Mouse (Mus musculus) hematopoietic stem cell, adult 5-6 weeks (primary cell): Measurements from ENCODE around the gene Carnmt1. TPM values are rescaled to one million over a fixed set of nuclear protein-coding genes. Genes with fewer than 3 reads are reported as not detected.
A peak's percentile ranks its signal among the peaks of the same experiment; 100 is the strongest.

Source experiments
- ATAC-seq, 2 experiments: fragments of 125-278 bp in 1 of 2; replicated peaks in 1 of 2; 2 replicates each; pipeline ENCODE4 v1.8.0; 2016 to 2017; ENCODE audit warnings: inconsistent platforms in 2 of 2, mild to moderate bottlenecking in 2 of 2, moderate number of reproducible peaks in 2 of 2, low read depth in 1 of 2, moderate TSS enrichment in 1 of 2; ENCODE audit not compliant: low FRiP score in 2 of 2, poor library complexity in 2 of 2, severe bottlenecking in 2 of 2, insufficient read depth in 1 of 2, low TSS enrichment in 1 of 2
- total RNA-seq: library from RNA; stranded (forward); fragments of 172-1452, 232-1000 nt; gene quantifications from 2 replicates; pipeline ENCODE4 v1.2.3, GENCODE M21; 2017

Carnmt1 gene
- total RNA-seq, 1 experiment from 2014 or later: 32.6 TPM

DNA sequence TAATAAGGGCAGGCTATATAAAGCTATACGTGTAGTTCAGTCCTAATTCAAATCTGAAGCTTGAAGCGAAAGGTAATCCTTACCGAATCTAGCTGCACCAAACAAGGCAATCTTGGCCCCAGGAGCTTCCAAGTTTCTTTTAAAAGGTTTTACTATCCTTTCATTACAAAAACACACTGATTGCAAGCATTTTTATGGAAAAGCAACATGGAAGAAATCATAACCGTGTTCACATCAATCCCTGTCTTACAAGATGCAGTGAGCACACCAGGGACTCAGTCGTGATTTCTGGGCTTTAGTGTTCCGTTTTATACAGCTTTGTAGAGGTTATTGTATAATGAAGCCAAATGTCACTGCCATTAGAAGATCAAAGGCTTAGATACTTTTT lies 22.0 kb upstream of the Carnmt1 start:
- no peak for ATAC-seq

DNA sequence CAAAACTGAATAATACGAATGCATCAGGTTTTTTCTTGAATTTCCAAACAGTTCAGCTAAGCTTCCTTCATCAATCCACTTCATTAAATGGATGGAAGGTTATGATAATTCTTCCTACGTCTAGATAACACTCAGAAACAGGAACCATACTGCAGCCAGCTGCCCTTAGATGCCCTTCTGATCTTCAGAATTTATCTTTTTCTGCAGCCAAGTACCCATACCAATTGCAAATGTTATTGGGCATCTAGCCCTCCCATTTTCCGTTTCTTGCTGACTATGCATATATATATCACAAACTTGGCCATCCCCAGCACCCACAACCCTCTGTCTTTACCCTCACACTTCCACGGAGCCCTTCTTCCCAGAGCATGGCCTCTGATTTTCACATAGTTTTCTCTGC lies 20.6 kb upstream of the Carnmt1 start:
- no peak for ATAC-seq

DNA sequence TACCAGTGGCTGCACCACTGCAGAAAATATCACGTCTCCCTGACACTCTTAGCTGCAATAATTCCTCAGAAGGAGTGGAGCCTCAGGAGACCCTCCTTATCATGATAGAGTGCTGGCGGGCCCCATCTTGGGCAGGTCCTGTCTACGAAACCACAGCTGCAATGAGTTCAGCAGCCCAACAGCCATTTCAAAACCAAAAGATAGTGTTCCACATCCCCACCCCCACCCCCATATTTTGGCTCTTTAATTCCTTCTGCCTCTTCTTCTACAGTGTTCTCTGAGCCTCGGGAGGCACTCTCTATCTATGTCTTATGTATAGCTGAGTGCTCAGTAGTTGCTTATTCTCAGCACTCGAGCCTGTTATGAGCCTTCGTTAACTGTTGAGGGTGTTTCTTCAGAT lies 20.1 kb upstream of the Carnmt1 start:
- ATAC-seq: no peak

DNA sequence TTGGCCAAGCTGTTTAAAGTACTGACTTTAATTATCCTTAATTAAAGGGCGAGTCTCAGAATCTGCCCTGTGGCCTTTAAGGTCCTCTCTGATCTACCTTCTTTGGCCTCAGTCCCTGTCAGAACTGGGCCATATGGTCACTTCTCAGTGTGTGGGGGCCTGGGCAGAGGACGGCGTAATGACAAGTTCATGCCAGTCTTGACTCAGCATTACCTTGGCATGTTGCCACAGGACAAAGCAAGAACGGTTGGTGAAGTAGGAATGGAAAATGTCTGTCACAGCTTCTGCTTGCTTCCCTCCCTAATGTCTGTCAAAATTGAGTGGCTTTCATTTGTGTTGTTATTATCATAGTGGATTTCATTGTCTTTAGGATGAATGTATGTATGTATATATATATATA lies 18.0 kb upstream of the Carnmt1 start:
- ATAC-seq: no peak

DNA sequence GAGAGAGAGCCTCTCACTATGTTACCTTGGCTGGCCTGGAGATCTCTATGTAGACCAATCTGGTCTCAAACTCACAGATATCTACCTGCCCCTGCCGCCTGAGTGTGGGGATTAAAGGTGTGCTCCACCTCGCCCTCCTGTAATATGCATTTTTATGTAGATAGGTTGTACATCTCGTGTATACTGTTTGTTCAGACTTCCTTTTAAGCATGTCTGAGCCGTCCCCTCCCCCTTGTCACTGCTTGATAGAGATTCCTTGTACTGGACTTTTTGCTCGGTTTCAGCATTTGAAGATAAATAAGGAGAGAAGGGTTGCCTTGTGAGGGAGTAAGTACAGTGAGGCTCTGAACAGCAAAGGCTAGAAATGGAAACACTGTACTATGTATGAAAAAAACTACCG lies 17.5 kb upstream of the Carnmt1 start:
- no peak for ATAC-seq

DNA sequence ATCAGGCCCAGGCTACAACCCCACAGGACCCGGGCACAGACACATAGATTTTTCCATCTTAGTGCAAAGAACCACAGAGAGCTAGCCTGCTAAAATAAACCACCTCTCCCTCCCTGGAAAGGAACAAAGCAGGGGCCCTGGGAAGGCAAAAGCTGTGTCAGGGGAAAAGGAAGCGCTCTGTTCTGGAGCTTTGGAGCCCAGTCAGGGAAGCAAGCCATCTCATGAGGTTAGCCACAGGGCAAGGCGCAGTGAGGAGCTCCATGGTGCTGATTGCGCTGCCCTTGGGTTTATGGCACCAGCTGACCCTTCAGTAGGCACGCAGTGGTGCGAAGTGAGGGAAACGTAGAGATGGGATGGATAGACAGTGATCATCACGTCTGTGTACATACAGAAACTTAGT lies 16.2 kb upstream of the Carnmt1 start:
- ATAC-seq: no peak

DNA sequence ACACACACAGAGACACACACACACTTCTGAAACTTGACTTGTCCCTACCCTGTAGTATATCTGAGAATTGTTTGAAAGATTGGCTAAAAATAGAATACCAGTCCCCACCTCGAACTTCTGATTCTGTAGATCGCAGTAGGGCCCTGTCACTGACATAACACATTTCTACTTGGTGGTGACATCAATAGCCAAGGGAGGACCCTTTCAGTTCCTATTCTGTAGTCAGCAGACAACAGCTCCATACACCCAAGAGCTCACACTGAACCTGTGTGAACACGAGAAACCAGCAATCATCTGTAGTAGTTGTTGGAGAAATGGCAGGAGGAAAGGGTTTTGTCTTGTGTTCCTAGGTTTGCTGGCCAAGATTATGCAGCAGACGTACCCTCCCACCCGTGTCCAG lies 15.6 kb upstream of the Carnmt1 start:
- no peak for ATAC-seq

DNA sequence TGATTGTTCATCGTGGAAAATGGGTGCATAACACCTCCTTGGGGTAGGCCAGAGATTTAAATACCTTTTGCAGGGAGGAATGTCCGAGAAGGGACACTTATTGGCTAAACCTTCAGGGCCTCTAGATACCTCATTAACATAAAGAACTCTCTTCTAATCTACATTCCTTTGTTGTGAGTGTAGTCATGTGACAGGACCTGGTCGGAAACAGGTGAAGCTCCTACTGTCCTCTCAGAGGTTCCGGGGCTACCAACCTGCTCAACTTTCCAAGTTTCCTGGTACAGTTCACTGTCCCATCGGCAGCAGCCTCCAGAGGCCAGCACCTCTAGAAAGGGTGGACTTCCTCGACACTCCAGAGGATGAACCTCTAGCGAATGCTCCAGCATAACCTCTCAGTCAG lies 14.6 kb upstream of the Carnmt1 start:
- ATAC-seq: no peak

DNA sequence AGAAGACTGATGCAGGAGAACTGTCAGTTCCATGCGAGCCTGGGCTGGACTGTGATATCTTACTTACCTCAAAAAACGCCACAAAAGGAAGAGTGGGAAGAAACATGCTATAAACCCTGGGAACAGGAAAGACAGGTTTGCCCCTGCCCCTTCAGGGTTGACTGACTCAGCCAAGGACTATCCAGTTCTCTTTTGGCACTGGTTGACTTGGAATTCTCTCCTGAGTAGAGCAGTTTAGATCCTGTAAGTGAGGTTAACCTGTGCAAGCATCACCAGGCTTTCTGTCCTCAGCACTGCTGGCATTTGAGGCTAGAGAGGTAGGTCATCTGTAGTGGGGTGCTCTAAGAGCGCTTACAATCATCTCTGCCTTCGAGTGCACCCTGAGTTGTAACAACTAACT lies 12.1 kb upstream of the Carnmt1 start:
- ATAC-seq: no peak

DNA sequence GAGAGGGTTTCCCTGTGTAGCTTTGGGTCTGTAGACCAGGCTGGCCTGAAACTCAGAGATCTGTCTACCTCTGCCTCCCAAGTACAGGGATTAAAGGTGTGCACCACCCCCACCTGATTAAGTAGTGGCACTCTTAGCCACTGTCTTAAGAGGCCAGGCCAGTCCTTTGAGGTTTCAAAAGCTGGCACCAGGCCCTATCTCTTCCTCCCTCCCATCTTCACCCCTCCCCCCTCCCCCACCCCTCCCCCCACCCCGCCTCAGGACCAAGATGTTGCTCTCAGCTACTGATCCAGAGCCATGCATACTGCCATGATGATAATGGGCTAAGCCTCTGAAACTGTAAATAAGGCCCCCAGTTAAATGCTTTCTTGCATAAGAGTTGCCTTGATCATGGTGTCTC lies 11.2 kb upstream of the Carnmt1 start:
- no peak for ATAC-seq

DNA sequence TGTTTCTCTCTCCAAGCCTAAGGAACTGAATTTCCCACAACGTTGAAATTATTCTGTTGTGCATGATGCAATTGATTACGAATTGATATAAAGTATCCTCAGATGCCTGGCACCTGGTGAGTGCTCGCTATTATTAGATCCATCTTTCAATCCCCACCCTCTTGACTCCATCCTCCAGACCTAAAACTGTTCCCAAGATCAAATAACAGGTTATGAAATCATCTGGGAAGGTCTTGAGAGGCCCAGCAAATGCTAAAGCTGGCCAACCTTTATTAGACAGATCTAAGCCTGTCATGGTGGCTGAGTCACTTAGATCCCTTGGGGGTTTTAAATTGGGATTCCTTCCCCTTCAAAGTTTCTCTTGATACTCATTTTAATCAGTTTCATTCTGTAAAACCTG lies 10.1 kb upstream of the Carnmt1 start:
- ATAC-seq: no peak

DNA sequence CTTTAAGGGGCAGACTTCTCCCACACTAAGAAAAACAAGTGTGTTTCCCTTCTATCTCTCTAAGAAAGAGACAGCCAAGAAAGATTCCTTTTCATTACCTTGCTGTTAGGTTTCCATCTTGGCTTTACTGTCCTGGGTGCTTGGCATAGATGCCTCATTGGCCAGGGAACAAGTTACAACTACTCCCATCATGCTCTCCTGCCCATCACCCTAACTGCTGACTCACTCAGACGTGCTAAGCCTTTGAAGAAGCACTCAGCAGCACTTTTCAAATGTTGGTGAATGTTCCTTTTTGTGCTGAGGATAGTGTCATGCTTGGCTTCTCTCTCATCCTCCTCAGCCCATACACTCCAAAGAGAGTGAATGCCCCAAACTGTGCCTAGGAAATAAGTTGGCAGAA lies 8.9 kb upstream of the Carnmt1 start:
- ATAC-seq: no peak

DNA sequence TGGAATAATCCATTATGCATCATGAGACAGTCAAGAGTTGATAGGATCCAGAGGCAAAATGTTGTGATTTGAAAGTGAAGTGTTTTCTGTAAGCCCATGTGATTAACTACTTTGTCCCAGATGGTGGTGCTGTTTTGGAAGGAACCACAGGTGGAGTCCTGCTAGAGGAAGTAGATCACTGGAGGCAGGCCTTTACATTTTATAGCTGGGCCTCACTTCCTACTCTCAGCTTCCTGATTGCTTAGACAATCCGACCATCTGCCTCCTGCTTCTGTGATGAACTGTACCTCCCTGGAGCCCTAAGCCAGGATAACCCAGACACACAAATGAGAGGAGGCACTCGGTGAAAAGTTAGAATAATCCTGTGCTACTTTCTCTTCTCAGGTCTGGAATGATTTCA lies 6.7 kb upstream of the Carnmt1 start:
- peak; percentile 72 to 76; a peak in 3 of 4 replicates for ATAC-seq

DNA sequence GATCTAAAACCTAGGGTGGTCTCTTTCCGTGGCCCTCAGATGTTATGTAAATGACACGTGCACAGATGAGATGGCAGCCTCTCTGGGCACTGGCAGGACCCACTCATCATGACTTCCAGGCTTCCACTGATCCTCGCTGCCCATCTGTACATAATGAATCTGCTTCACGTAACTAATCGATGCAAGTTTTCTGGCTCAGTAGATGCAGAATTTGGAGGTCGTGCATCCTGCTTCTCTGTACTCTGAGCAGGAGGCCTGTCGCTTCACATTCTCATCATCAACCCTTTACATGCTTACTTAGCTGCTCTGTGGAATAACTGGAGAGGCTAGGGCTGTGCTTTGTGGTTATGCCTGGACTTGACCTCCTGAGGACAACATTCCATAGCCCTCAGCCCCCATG lies 3.6 kb upstream of the Carnmt1 start:
- no peak for ATAC-seq

DNA sequence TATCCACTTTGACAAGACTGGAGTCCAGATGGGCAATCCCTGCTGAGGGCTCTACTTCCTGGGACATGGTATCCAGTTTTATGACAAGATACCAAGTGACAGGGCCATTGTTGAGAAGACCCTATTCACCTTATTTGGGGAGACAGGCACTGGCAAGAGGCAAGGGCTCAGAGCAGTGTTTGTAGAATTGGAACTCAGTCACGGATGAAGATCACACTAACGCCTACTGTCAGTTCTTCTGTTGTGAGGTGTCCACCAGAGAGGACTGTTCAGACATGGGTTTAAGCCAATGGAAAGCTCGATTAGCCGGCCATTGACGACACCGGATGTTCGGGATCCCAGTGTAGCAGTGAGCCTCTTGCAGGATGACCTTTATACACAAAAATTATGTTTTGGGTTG lies 1.0 kb upstream of the Carnmt1 start:
- ATAC-seq: no peak

DNA sequence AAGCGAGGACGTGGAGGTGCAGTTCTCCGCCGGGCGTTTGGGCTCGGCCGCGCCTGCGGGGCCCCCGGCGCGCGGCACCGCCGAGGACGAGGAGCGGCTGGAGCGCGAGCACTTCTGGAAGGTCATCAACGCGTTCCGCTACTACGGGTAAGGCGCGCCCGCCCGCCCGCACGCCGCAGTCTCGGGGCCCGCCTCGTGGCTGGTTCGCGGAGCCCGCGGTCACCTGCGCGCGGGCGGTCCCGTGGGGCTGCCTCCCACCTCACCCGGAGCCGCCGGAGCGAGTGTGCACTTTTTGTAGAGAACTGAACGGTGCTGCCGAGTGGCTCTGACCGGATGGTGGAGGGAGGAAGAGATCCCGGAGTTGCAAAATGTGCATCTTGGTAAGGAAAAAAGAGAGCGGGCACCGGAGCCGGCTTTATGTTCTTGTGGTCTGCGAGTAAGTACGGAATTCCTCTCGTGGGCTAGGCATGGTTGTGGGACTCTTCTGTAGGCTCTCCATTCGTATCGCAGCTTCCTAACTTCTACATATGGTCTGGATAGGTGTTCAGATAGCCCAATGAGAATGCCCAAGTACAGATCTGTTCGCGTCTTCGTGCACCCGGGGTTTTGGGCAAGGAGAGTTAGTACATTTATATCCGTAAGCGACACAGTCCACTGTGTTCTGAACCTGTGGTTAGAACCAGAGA lies 635 bp downstream of the Carnmt1 start:
- ATAC-seq: peak; percentile 20 to 30; a peak in 1 of 4 replicates

DNA sequence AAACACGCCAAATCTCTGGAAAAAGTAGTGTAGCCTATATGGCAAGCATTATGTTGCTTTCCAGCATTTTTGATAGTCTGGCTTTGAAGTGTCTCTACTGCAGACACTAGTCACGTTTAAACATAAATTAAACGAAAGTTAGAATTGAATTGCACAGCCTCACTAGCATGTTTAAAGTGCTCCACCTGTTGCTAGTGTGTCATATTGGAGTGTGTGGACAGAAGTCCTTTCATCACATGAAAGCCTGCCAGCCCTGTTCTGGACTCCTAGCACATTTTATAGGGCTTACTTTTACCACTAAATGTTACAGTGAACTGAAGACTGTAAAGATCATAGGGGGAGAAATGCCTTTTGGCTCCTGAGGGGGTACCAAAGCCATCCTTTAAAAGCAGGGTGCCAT lies 1.9 kb downstream of the Carnmt1 start:
- no peak for ATAC-seq

DNA sequence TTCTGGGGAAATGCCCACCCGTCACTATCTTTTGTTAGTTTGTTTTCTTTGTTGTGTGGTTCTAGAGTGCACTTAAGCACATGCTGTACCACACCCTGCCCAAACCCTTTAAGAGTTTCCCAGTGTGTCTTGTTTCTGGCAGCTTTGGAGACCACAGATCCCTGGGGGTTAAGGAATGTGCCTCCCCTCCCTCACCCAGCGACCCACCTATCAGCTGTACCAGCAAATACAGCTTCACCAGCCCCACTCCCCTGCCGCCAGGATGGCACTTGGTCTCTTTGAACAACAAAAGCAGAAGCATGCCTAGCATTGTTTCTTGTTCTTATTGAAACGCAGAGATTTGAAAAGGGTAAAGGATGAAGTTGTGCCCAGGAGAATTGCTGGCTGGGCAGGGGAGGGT lies 2.6 kb downstream of the Carnmt1 start:
- no peak for ATAC-seq

DNA sequence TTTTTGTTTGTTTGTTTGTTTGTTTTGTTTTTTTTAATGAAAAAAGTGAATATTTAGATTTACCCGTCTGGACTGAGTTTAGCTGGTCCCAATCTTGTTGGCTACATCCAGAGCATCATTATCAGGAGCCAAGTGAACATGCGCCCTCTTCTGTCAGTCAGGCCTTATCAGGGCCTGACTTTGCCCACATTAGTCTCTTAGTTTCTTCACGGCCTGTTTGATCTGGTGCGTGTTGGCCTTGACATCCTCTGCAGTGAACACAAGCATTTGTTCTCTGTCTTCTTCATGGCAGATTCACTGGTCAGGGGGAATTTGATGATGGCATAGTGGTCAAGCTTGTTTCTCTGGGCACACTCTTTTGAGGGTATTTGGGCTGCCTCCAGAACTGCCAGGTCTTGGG lies 11.6 kb downstream of the Carnmt1 start:
- no peak for ATAC-seq

DNA sequence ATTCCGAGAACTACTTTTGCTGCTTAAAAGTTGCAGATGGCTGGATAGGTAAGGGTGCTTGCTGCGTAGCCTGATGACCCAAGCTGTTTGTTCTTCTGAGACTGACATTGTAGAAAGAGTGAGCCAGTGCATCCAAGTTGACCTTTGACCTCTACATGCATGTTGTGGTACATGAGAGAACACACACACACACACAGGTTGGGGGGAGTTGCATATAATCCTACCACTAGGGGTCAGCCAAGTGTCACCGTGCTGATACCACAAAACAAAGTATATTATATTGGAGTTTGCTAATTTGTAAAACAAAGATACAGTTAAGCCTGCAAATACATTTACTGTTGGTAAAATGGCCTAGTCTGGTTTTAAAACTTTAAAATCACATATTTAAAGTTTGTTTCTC lies 17.0 kb downstream of the Carnmt1 start:
- peak; percentile 75 to 88 for ATAC-seq
